Mouse (Mus musculus) neural tube, embryonic 10.5 days (tissue): ENCODE results near the gene Erp27.
"Not testable (repeated sequence)": the region's sequence is repeated elsewhere in the genome, so short reads cannot be mapped to it uniquely, and the experiment has no call there.

Experiments
- DNase-seq: peaks from one replicate; pipeline ENCODE4 v3.0.0-alpha.2; 2017; ENCODE audit warnings: low spot score; ENCODE audit errors: extremely low spot score

The Erp27 gene

DNA sequence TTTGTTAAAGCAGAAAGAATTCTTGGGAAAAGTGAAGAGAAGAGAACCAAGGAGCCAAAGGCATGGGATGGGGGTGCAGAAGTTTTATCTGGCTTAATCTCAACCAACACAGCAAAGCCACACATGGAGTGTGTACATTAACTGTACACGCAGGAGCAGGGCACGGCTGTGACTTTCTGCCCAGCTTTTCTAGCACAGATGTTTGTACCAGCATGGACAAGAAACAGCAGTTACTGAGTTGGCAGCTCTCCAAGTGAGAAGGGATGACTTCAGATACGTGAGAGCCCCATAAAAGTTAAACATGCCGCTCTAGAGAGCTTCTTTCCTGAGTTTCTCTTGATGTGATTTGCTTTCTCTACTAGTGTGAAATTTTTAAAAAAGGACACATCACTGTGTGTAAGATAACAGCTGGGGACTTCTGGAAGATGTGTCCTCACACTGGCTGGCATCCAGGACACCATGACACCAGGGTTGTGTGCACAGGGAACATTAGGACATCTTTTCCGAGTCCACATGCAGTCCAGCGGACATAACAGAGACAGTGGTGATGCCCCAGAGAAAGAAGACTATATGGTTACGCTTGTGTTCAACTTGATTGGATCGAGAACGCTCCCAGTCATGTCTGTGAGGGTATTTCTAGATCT is 11.6 kb downstream of the Erp27 start:
- DNase-seq, result no peak

DNA sequence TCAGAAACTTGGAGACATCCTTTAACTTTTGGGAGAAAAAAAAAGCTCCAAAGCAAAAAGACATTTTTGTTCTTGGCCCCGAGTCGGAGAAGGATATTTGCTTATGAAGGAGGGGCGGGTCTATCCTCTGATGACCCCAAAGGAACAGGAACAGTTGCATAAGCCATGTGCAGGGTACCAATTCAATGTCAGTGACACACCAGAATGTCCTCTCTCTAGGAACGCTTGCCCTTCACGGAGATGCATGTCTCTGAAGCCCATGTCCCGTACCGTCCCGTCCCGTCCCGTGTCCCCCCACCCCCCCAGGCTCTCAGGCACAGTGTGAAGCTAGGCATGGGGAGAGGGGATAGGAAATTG is 15.1 kb downstream of the Erp27 start:
- DNase-seq, result no peak

DNA sequence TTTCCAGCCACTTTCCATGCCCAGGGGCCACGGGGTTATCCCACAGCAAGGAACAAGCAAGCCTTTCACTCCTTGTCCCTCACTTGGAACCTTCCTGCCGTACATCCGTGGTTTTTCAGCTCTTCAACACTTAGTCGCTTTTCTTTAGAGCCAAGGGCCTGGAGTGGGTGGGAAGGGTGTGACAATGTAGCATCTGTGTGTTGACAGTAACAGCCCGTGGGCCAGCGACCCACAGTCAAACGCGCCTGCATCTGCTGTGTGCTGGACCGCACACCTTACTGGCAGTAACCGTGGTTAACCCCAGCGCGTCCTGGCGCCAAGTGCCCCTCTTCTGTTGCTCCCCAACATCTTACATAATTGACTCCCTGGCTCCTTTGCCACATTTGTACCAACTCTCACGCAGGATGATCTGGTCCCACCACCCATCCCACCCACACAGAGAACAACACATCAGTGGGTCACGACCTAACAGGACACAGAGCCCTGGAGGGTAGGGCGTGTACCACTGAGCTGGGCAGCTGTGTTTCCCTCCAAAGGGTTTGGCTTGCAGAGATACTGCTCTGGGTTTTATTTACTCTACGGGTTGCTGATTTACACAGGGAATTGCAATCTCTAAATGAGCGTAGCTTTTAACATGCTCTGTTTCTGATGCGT is 15.6 kb downstream of the Erp27 start:
- DNase-seq, result no peak

DNA sequence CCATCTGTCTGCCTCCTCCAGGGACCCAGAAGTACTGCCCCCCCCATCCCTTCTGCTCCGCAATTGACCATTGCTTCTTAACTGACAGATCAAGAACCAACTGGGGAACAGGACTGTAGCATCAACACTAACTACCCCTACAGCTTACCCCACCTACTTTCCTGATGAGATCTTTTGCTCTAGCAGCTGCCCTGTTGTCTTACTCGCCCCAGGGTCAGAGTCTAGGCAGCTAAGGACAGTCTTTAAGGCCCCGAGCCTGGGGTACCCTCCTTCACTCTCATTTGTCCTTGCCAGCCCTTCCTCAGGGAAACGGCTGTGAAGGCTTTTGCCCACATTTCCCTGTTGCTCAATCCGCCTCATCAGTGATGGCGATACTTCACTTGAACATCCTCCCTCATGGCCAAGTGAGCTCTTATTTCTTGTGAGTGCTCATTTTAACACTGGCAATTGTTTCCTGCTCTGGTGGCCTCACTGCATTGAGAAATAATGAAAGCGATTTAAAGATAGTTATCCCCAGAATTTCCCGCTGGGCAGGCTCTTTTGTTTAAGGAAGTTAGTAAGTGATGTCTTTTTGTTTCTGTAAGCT is 18.0 kb downstream of the Erp27 start:
- DNase-seq, result no peak

DNA sequence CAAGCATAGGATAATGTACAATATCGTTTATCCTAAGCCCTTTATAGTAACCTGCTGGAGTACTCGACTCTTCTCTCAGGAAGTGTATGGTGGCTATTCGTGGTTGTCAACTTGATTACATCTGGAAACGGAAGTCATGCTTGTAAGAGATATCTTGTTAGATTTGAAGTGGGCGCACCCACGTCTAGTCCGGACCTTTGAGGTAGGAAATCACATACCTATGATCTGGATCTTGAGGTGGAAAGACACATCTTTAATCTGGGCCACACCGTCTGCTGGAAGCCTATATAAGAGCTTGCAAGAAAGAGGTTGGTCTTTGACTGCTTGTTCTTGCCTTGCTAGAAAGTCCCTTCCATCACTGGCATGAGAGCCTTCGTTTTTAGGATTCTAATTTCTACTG is 19.5 kb downstream of the Erp27 start:
- DNase-seq, result no peak

DNA sequence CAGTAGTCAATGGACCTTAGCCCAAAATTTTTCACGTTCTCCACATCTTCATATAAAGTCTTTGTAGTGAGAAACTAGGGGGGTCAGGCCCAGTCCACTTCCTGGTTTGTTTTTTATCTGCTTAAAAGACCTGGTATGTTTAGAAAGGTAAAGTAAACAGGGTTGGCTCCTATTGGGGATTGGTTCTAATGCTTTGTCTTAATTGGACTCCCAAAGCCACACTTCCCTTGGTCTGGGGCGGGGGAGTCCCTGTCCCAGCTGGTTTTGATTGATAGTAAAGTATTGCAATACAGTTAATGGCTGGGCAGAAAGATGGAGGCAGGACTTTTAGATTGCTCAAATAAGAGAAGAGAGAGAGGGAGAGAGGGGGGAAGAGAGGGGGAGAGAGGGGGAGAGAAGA is 21.0 kb downstream of the Erp27 start:
- DNase-seq, result no peak

DNA sequence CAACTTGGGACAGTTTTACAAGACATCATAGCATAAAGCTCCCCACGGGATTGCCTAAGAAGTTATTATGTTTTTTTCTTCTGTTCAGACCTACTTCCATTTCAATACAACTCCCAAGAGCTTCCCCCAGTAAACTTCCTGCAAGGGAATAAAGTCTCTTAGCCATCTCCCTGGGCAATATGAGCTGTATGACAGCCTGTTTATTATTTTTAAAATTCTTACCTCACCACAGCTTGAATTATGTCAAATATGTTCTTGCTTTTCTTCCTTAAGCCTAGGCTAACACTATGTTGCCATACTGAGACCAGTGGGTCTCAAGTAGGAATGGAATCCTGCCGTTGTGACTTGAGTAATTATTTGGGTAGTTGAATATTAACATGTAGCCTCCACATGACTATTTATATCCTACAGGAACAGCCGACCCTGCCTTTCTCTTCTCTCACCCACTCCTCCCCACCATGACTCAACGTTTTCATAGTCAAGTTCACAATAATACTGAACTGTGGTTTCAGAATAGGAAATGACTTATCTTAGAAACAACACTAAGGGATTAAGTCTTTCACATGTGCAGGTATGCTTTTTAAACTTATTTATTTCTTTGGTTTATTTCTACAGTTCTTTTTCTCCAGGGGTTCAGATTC is 21.5 kb downstream of the Erp27 start:
- no peak for DNase-seq

DNA sequence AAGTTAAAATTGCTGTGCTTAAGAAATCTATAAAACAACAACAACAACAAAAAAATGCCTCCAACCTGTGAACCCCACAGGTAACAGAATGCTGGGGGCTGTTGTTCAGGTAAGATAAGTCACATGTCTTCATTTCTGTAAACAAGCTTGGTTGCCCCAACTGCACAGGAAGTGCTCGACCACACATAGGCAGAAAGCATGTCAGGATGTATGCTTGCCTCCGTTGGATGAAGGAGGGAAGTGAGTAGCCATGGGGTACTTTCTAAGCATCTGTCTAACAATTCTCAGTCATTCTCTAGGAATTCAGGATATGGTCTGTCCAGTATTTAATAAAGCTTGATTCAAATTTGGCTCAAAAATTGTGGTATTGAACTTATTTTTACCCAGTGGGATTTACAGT is 23.0 kb downstream of the Erp27 start:
- no peak for DNase-seq

DNA sequence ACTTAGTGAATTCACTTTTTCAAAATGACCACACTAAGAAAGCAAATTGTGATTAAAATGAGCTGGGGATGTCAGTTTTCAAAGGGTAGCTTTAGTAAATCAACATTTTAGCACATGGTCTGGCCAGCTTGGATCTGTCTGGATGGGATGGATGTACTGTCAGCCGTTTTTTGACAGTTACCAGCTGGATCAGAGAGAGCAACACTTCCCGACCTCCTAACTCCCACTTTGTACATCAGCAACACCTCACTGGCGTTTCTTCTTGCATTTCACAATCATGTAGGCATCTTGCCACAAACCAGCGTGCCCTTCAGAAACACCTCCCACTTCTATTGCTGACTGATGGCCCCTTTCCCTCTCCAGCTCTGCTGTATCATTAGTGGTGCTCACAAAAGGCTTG is 23.8 kb downstream of the Erp27 start:
- DNase-seq, result no peak

DNA sequence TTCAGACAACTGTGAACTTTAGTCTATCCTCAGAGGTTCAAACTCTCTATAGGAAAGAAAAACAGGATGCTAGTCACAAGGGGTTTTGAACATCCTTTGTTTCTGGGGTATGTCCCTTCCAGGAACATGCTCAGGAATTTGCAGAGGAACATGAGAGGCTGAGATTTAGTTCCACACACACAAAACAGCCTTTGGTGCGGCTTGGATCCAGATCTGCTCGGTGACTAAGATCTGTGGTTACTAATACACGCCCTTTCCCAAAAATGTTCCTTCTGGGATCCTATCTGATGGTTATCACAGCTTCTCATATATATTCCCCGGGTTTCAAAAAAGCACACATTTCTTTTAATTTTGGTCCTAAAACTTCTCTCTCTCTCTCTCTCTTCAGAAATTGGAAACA is 24.2 kb downstream of the Erp27 start:
- no peak for DNase-seq

DNA sequence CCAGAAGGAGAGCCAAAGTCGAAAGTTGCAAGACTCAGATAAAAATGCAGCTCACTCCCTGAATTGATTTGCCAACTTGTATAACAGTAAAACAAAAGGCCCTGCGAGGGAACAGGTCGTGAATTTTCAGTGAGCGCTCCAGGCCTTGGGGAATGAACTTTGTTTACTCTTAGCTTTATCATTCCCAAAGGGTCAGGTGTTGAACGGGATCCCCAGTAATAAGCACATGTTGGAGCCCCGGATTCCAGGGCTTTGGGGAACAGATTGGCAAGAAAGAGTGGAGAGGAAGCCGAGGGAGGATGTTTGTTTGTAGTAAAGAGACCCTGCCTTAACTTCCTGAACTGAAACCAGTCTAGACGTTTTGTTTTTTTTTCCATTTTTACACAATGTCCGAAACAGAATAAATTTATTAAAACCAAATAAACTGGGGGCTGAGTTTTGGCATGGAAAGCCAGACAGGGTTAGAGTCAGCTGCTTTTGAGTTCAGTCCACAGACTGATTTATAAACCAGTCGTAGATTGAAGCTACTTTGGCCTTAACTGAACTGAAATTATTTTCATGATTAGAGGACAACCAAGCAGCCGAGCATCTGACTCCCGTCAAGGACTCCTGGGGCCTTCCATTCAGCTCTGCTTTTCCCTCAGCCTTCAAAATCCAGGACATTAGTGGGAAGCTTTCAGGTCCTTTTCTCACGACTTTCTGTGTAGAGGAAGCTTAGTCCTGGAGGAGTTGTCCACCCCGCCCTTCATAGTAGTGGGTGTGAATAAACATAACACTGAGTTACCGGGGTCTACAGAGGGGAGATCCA is 27.2 kb downstream of the Erp27 start:
- no peak for DNase-seq

DNA sequence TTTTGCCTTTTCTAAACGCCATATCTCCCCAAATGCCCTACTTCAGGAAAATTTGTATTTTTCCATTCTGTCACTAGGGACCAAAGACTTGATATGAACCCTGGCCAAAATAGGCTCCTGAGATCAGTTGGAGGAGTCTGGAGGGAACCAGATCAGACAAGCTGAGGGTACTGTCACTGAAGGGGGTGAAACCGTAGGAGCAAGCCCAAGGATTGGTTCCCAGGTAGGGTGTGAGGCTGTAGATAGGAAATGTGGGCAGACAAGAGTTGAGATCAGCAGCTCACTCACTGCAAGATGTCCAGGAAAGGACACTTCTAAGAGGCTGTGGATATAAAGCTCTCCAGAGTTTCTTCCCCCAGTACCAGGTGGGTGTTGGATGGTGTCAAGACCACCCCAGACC is 30.0 kb downstream of the Erp27 start:
- DNase-seq, result no peak

DNA sequence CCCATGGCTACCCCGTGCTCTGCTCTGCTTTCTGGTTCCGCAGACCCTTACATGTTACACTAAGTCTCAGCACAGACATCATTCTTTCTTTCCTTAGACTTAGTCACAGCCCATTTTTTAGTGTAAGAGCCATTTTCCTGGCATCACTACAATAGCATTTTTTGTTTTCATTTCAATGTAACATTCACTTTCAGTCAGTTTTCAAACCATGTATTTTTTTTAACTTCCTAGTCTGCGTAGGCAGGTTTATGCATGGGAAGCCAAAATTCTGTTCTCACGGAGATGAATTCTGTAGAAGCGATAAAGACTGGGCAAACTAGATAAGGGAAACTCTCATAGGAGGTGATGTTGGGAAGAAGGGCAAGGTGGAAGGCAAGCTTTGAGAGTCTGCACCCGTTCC is 32.4 kb downstream of the Erp27 start:
- DNase-seq, result no peak

DNA sequence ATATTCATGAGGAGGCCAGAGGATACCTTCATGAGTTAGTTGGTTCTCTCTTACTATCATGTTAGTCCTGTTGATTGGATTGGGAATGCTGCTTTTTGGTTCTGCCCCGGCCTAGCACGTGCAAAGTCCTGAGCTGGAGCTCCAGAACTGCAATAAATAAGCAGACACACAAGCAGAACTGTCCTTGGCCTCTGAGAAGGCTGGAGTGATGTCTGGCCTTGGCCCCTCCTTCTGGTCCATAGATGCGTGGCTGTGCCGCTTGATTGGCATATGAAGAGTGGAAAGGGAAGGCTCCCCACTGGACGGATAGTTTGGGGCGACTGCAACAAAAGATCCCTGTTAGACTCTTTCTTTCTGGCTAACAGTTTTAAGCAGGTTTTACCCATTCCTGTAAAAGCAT is 32.9 kb downstream of the Erp27 start:
- DNase-seq, result no peak

DNA sequence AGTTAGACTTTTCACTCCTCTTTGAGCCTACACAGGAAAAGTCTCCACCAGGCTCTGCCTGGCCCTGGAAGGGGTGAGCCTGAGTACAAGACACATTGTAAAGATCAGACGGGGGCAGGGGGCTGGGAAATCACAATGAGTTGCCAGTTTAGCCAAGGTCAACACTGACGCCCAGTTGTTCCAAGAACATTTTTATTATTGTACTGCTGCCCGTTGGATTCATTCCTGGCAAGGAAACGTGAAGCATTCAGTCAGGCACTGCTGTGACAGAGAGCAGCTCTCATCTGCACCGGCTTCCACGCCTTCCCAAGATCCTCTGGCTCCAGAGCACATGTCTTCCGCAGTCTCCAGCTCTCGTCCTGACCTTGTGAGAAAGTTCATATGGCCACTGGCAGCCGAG is 34.1 kb downstream of the Erp27 start:
- DNase-seq, result no peak

DNA sequence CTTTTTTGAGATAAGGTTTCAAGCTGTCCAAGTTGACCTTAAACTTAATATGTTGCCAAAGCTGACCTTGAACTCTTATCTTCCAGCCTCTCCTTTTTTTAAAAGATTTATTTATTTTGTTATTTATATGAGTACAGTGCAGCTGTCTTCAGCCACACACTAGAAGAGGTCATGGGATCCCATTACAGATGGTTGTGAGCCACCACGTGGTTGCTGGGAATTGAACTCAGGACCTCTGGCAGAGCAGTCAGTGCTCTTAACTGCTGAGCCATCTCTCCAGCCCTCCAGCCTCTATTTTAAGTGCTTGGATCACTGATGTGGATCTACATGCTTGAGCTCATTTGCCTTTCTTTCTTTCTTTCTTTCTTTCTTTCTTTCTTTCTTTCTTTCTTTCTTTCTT is 37.2 kb downstream of the Erp27 start:
- DNase-seq, result not testable (repeated sequence)

DNA sequence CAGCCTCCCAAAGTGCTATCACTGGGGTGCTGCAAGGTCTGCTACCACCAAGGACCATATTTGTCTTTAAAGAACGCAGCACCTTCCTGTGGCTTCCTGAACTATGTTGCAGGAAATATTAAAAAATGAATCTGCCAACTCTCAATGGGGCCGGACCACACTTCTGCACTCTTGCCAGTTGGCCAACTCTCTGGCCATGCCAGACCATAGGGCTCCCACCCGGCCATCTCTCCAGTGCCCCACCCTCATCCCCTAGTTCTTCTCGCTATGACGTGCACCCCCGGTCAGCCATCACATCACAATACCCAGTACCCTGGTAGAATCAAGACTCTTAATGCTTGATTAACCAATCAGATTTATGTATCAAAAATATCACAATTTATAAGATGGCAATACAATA is 38.0 kb downstream of the Erp27 start:
- DNase-seq, result no peak

DNA sequence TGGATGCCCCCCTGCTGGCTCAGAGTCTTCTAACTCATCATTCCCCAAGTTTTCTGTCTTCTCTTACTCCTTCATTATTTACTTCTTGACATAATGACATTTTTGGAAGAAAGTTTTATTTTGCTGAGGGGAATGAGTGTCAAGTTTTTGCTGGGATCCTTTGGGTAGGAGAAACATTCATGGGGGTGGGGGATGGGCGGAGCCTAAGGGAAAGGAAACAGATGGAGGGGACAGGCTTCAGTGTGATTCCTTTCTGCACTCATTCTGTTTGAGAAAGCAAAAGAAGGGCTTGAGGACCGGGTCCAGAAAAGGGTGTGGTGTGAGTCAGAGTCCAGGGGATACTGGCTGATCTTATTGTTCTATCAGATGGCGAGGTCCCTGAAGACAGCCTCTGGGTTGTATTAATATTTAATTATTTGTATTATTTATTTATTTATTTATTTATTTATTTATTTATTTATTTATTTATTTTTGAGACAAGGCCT is 38.5 kb downstream of the Erp27 start:
- no peak for DNase-seq

DNA sequence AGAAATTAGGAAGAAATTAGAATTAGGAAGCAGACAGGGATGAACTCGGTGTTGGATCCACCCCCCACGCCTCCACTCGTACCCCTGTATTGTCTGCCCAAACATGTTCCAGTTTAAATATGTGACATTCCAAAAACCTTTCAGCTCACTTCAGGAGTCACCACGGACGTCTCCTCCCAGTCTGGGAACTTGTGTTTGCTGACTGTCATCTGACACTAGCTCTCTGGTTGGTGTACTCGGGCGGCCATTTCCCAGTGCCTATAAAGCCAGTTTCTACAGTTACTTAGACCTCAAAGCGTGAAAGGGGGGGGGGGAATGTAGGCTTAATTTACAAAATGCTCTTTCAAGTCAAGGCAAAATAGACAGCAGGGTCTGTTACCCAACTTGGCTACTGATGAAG is 40.3 kb downstream of the Erp27 start:
- DNase-seq, result no peak

DNA sequence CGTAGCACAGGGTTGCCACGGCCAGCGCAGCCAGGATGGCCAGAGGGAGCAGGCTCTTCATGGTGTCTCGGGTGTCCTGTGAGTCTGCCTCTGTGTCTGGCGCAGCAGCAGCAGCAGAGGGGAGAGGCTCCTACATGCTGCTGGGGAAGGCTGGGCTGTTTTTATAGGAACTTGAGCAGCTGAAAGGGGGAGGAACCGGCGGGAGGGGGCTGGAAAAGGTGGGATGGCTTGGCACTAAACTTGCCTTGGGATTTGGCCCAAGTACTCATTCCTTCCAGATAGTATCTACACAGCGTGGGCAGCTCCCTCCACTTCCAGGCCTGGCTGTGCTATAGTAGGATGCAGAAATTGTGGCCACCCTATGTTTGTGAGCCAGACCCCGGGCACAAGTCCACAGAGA is 46.3 kb downstream of the Erp27 start, which contains the start of gene Mgp:
Gene Mgp (minus strand): TSS at position 154 of the 400 bp plus-strand sequence.
- no peak for DNase-seq

DNA sequence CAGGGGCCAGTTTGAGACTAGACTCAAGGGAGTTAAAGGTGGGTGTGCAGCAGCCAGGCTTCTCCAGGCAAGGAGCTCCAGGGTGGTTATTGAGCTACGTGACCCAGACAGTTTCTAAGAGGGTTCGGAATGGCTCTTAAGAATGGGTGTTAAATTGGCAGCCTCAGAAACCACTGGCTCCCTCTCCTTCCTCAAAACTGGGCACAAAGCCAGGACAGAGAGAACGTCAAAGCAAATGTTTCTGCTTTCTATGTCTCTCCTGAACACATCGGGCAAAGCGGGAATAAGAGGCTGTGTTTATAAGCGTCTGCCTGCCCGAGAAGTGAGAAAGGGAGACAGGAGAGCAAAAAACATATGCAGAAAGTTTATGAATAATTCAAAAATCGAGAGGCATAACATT is 47.4 kb downstream of the Erp27 start:
- DNase-seq, result no peak

DNA sequence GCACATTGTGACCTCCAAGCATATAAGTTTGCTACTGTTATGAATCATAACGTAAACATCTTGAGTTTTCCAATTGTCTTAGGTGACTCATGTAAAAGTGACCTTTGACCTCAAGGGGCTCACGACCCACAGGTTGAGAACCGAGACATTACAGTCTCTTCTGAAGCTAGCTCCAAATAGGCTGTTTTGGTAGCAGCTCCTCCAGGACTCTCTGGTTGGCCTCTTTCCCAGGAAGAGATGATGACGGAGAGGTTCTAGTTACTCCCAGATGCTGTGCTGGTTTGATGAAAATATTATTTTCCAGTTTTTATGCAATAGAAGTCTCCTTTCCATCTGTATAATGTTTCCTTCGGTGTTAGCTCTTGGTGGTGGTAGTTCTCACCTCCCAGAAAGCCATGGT is 53.1 kb downstream of the Erp27 start:
- DNase-seq, result no peak
